Mouse (Mus musculus) embryo, embryonic 9.5 days (tissue): Measurements from ENCODE around the gene Mctp2.
A peak's percentile ranks its signal among the peaks of the same experiment; 100 is the strongest.

ENCODE experiments used
- DNase-seq: peaks from one replicate; pipeline ENCODE4 v3.0.0-alpha.2; 2017; ENCODE audit errors: extremely low spot score

The Mctp2 gene

GRCm38 (mm10) chr7:72165726-72166701 lies 140.4 kb downstream of the Mctp2 start:
- DNase-seq: no peak

DNA sequence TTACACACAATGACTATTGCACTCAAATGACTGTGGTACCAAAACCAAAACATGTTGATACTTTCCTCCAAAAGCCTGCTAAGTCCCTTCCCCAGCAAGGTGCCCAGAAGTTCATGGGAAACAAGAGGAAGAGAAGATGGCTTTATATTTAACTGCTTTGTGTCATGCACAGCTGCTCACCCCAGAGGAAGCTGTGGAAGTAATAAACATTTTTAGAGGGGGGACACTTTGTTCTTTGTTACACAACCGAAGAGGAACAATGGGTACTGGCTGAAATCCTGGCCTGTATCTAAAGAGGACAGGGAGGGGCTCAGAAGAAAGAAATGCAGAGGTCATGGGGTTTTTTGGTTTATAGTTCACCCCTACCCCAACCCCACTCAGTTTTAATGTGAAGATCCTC lies 144.2 kb downstream of the Mctp2 start:
- no peak for DNase-seq

- DNase-seq: no peak
Measured at GRCm38 (mm10) chr7:72159513-72160063, 146.8 kb downstream of the Mctp2 start.

DNA sequence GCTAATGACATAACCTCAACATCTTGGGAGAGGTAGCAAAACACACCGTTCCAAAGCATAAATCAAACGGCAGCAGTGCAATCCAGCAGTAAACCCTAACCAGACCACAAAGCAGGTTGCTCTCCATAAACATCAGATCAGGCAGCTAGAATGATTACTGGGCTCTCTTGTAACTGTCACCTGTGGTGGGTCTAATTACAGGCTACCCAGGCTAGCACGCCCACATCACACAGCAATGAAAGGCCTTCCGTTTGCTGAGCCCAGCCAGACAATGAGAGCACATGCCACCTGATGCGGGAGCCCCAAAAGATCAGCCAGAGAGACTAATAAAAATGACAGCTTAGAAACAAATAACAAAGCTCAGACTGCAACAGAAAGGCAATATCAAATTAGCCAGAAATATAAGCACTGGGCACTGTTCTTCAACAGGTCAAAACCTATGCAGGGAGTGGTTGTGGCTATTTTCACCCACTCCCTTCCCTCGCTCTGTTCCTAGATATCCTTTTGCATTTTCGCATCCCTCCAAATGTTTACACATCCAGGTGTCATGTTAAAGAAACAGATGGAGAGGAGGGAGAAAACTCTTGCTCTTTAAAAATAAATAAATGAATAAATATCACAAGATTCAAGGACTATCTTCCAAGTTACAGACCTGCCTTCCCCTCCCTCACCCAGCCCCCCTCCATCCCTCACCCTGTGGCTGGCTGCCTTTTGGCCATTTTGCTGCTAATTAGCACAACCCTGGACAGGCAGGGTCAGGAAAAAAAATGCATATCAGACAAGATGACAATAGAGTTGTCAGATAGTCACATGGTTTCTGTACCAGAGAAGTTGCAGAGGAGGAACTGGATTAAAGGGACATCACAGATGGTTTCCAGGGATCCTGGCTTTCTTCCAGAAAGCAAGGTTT lies 155.4 kb downstream of the Mctp2 start:
- no peak for DNase-seq

- DNase-seq: no peak
Measured at GRCm38 (mm10) chr7:72149073-72149472, 157.3 kb downstream of the Mctp2 start.

GRCm38 (mm10) chr7:72146849-72147248 lies 159.6 kb downstream of the Mctp2 start:
- DNase-seq: no peak

DNA sequence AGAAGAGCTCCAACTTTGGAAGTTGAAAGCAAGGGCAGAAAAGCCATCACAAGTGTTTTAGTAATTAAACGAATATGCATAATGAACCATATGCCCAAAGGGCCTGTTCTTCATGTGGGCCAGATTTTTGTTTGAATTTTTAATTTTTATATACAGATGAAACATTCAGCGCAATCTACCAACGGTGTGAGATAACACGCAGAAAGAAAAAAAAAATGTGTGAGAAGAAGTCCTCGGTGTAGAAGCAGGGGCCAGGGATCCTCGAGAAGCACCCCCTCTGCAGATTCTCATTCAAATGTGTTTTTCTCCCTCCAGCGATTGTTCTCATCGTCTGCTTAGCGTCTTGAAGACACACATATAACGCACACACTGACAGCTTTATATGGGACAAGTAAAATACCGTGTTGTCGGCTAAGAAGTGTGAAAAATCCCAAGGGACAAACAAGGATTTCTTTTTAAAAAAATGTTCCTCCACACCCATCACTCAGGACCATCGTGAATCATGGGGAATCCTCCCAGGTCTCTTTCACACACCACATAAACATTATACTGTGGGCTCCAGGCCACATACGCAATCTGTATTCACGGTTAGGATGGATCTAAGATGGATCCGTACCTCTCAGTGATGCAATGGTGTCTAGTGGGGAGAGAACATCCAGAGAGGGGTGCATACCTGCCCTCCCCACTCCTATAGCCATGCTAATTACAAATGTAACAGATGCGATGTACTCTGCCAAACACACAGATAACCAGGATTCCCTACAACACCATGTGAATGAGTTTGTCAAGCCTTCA lies 160.5 kb downstream of the Mctp2 start:
- DNase-seq: no peak

GRCm38 (mm10) chr7:72138701-72139100 lies 167.7 kb downstream of the Mctp2 start:
- no peak for DNase-seq

DNA sequence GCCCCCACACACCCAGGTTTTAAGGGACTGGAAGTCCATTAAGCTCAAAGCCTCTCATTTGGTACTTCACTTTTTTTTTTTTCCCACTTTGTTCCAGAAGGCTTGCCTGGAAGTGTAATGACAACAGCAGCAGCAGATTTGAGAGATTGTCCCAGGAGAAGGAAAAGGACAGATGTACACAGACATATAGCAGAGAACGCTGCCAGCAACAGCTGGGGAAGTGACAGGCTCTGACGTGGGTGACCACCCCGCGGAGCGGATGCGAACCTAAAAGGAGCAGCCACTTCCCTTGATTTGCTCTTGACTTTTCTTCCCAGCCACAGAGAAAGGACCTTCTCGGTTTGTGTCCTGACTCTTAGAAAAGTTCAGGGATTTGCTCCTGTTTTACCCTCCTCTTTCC lies 185.4 kb downstream of the Mctp2 start:
- no peak for DNase-seq

DNA sequence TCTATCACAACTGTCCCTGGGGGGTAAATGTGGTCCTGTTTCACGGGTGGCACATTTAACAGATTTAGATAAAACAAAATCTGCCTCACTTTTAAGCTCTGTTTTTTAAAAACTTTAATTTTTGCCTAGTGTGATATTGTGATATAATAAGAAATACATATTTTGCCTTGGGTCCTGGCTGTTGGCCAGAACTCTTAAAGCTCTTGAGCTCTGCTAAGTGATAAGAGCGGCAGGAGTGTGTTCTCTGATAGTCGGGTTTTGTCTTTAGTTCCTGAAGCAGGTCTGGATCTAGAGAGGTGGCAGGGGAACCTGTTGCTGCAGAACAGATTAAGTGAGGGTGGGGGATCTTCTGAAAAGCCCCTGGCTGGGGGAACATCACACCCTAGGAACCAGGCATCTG lies 186.7 kb downstream of the Mctp2 start:
- DNase-seq: no peak

DNA sequence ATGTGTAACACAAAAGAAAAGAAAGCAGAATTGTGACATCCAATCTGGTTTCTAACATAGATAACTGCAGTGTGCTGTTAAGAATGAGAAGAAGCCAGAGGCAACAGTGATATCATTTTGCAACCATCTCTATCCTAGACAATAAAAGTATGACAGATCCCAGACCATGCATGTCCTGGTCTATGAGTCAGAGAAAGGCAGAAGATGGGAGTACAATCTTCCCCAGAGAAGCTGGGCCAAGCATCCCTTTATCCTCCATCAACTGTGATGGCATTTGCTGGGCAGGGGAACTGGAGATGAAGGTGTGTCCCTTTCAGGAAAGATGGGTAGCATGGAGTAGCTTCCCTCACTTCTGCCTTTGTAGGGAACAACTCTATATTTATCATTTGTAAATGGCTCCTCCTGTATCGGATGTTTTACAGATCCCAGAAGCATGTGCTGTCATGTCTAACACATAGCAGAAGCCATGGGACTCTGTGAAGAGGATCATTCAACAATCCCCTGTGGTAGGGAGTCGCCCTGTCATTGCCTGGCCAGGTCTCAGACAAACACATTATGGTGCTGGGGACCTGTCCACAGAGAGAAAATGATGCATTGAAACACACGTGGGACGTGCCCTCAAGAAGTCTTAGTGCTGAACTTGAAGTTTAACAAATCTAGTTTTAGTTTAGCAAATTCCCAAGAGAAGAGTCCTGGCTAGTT lies 188.9 kb downstream of the Mctp2 start:
- DNase-seq: no peak

DNA sequence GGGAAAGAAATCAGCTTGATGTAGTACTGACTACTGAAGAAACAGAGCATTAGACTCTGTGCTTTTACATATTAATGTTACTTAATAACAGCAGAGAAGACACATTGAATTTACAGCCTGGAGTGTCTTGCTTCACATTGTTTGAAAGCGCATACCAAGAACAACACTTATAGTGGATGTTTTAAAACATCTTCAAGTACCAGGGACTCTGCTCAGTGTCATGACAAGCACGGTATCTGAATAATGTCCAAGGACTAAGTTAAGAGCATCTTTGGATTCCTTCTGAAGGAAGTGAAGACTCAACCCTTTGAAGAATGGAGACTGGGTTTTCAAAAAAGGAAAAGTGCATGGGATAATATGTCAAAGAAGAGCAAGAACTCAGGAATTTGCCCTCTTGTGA lies 191.3 kb downstream of the Mctp2 start:
- DNase-seq: no peak

- no peak for DNase-seq
Measured at GRCm38 (mm10) chr7:72110578-72110977, 195.8 kb downstream of the Mctp2 start.

DNA sequence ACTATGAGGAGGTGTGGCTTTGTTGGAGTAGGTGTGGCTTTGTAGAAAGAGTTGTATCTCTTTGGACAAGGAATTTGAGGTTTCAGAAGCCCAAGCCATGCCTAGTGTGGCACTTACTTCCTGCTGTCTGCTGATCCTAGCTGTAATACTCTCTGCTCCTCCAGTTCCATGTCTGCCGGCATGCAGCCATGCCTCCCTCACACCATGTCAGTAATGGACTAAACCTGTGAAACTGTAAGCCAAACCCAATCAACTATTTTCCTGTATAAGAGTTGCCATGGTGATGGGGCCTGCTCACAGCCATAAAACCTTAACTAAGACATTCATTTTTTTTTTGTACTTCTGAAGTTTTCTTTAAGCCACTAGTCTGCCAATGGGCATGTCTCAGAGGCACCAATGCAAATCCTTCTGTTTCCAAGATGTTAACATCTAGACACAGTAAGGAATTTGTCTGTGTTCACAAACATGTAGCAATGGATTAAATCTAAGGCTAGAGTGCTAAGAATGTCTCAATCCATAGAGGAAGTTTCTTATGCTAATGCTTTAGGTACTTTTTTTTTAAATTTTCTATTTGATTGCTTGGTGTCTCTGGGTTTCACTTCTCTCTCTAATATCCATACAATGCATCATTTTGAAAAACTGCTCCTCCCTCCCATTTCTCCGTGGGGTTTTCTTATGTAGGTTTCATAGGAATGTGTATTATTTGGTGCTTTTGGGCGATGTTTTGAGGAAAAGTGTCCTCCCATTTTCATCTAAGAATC lies 197.6 kb downstream of the Mctp2 start:
- DNase-seq: no peak

GRCm38 (mm10) chr7:72104170-72104569 lies 202.2 kb downstream of the Mctp2 start:
- DNase-seq: peak; percentile 13

DNA sequence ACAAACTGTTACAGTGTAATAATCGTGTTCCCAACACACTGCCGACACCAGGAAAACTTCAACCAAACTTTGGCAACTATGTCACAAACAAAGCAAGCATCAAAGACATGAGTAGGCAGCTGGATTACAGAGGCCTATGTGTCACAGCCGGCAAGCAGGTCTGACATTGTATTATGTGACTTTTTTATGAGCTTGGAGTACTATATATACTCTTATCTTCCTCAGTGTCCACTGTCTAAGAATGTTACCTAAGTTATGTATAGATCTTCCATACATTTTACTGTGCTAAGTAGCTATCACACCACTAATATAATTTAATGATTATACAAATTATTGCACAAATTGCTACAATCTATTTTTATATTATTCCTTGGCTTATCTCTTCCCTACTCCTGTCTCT lies 202.8 kb downstream of the Mctp2 start:
- no peak for DNase-seq

GRCm38 (mm10) chr7:72100683-72101082 lies 205.7 kb downstream of the Mctp2 start:
- DNase-seq: no peak

GRCm38 (mm10) chr7:72098603-72099002 lies 207.8 kb downstream of the Mctp2 start:
- no peak for DNase-seq

- DNase-seq: no peak
Measured at GRCm38 (mm10) chr7:72096973-72097372, 209.4 kb downstream of the Mctp2 start.

DNA sequence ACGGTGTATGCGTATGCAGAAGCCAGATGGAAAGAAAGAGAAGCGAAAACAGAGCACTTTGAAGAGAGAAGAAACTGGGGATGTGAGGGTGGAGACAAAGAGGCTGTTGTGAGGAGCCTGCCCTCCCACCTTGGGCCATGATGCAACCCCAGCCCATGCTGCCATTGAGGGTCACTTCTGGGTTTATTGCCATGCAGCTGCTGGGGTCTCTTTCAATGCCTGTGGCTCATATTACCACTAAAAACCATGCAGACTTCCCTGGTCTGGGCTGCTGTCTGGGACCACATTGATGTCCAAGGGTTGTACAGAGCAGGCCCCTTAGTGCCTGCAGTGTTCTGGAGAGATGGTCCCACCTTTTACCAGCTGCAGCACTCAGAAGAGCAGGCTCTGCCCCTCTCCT lies 210.0 kb downstream of the Mctp2 start:
- DNase-seq: peak; percentile 21
